Mouse (Mus musculus): ENCODE measurements at regions not wholly inside any gene's neighbourhood (a gene's known extent, or its start where the extent isn't known, plus 50 kb on each side); places are given as distances from the start of the nearest gene placed in this dataset.

- no peaks in the 10 kb centered on the region for H3K36me3 ChIP-seq (ENCODE audit: control insufficient read depth, insufficient read depth, low read length)
- no peaks in the 10 kb centered on the region for H3K4me1 ChIP-seq (ENCODE audit: control insufficient read depth, insufficient read depth, low read length)
- no peaks in the 10 kb centered on the region for H3K27me3 ChIP-seq (ENCODE audit: control insufficient read depth, insufficient read depth, low read length)
- no peak overlapping the region for H3K27ac ChIP-seq (ENCODE audit: low read depth, low read length)
- H3K4me3 ChIP-seq (ENCODE audit: low read depth, low read length), result no peak overlapping the region
- WGBS, result 89% methylated on average over 5 of the region's 5 CpGs
- no peak for ATAC-seq (ENCODE audit: low read depth)
- H3K9ac ChIP-seq (replicated peaks; ENCODE audit: low read depth, low read length), result no peak overlapping the region
- no peaks in the 10 kb centered on the region for H3K9me3 ChIP-seq (ENCODE audit: control insufficient read depth, low read length)
- H3K4me2 ChIP-seq (ENCODE audit: low read depth, low read length), result no peak overlapping the region
Observed at GRCm38 (mm10) chr4:142701606-142702005, 462.4 kb upstream of the Kazn start.

- no peak for ATAC-seq (ENCODE audit: low read depth)
- 31% methylated on average over 13 of the region's 13 CpGs for WGBS
Observed at GRCm38 (mm10) chr4:142694926-142695325, 455.7 kb upstream of the Kazn start.

GRCm38 (mm10) chr4:142688241-142688640 lies 449.0 kb upstream of the Kazn start:
- no peak overlapping the region for H3K9ac ChIP-seq (replicated peaks; ENCODE audit: low read depth, low read length)
- H3K4me2 ChIP-seq (ENCODE audit: low read depth, low read length), result no peak overlapping the region
- H3K9me3 ChIP-seq (ENCODE audit: control insufficient read depth, low read length), result no peaks in the 10 kb centered on the region
- no peak overlapping the region for H3K27ac ChIP-seq (ENCODE audit: low read depth, low read length)
- H3K36me3 ChIP-seq (ENCODE audit: control insufficient read depth, insufficient read depth, low read length), result no peaks in the 10 kb centered on the region
- ATAC-seq (ENCODE audit: low read depth), result no peak
- H3K4me1 ChIP-seq (ENCODE audit: control insufficient read depth, insufficient read depth, low read length), result no peaks in the 10 kb centered on the region
- no peak overlapping the region for H3K4me3 ChIP-seq (ENCODE audit: low read depth, low read length)
- WGBS, result 83% methylated on average over 6 of the region's 6 CpGs
- H3K27me3 ChIP-seq (ENCODE audit: control insufficient read depth, insufficient read depth, low read length), result no peaks in the 10 kb centered on the region; the same call in none of the 2 replicates

More at GRCm38 (mm10) chr4:142694926-142695325, 455.7 kb upstream of the Kazn start:
- Histone ChIP-seq H3K4me3 (ENCODE audit: low read depth, low read length) (no peak overlapping the region), H3K27me3 (ENCODE audit: control insufficient read depth, insufficient read depth, low read length) (no peaks in the 10 kb centered on the region; the same call in none of the 2 replicates), H3K9me3 (ENCODE audit: control insufficient read depth, low read length) (no peaks in the 10 kb centered on the region), H3K4me1 (ENCODE audit: control insufficient read depth, insufficient read depth, low read length) (peaks cover 4% of the 10 kb centered on the region; the same call in 1 of the 2 replicates), H3K4me2 (ENCODE audit: low read depth, low read length) (no peak overlapping the region), H3K36me3 (ENCODE audit: control insufficient read depth, insufficient read depth, low read length) (no peaks in the 10 kb centered on the region), H3K27ac (ENCODE audit: low read depth, low read length) (no peak overlapping the region), H3K9ac (replicated peaks; ENCODE audit: low read depth, low read length) (no peak overlapping the region)

GRCm38 (mm10) chr4:142677426-142677825 lies 438.2 kb upstream of the Kazn start:
- Histone ChIP-seq H3K4me1 (ENCODE audit: control insufficient read depth, insufficient read depth, low read length) (no peaks in the 10 kb centered on the region), H3K9me3 (ENCODE audit: control insufficient read depth, low read length) (no peaks in the 10 kb centered on the region), H3K4me2 (ENCODE audit: low read depth, low read length) (no peak overlapping the region), H3K9ac (replicated peaks; ENCODE audit: low read depth, low read length) (no peak overlapping the region), H3K27me3 (ENCODE audit: control insufficient read depth, insufficient read depth, low read length) (no peaks in the 10 kb centered on the region), H3K36me3 (ENCODE audit: control insufficient read depth, insufficient read depth, low read length) (no peaks in the 10 kb centered on the region), H3K27ac (ENCODE audit: low read depth, low read length) (no peak overlapping the region), H3K4me3 (ENCODE audit: low read depth, low read length) (no peak overlapping the region)
- no peak for ATAC-seq (ENCODE audit: low read depth)
- WGBS, result 95% methylated on average over 4 of the region's 4 CpGs

- Histone ChIP-seq H3K4me2 (ENCODE audit: low read depth, low read length) (no peak overlapping the region), H3K9me3 (ENCODE audit: control insufficient read depth, low read length) (no peaks in the 10 kb centered on the region), H3K9ac (replicated peaks; ENCODE audit: low read depth, low read length) (no peak overlapping the region), H3K4me1 (ENCODE audit: control insufficient read depth, insufficient read depth, low read length) (no peaks in the 10 kb centered on the region), H3K27me3 (ENCODE audit: control insufficient read depth, insufficient read depth, low read length) (no peaks in the 10 kb centered on the region), H3K27ac (ENCODE audit: low read depth, low read length) (no peak overlapping the region), H3K36me3 (ENCODE audit: control insufficient read depth, insufficient read depth, low read length) (no peaks in the 10 kb centered on the region), H3K4me3 (ENCODE audit: low read depth, low read length) (no peak overlapping the region)
- no peak for ATAC-seq (ENCODE audit: low read depth)
- 69% methylated on average over 22 of the region's 22 CpGs for whole genome bisulfite sequencing
Observed at GRCm38 (mm10) chr4:142674641-142675465, 435.7 kb upstream of the Kazn start.

GRCm38 (mm10) chr4:142671872-142672458 lies 432.8 kb upstream of the Kazn start:
- no peak overlapping the region for H3K27ac ChIP-seq (ENCODE audit: low read depth, low read length)
- H3K9ac ChIP-seq (replicated peaks; ENCODE audit: low read depth, low read length), result no peak overlapping the region
- H3K4me3 ChIP-seq (ENCODE audit: low read depth, low read length), result no peak overlapping the region
- no peaks in the 10 kb centered on the region for H3K4me1 ChIP-seq (ENCODE audit: control insufficient read depth, insufficient read depth, low read length)
- no peak for ATAC-seq (ENCODE audit: low read depth)
- no peak overlapping the region for H3K4me2 ChIP-seq (ENCODE audit: low read depth, low read length)
- H3K36me3 ChIP-seq (ENCODE audit: control insufficient read depth, insufficient read depth, low read length), result no peaks in the 10 kb centered on the region
- H3K9me3 ChIP-seq (ENCODE audit: control insufficient read depth, low read length), result no peaks in the 10 kb centered on the region
- WGBS, result 80% methylated on average over 8 of the region's 8 CpGs
- no peaks in the 10 kb centered on the region for H3K27me3 ChIP-seq (ENCODE audit: control insufficient read depth, insufficient read depth, low read length)

- Histone ChIP-seq H3K9ac (replicated peaks; ENCODE audit: low read depth, low read length) (no peak overlapping the region), H3K4me3 (ENCODE audit: low read depth, low read length) (no peak overlapping the region), H3K27ac (ENCODE audit: low read depth, low read length) (no peak overlapping the region), H3K4me2 (ENCODE audit: low read depth, low read length) (no peak overlapping the region), H3K9me3 (ENCODE audit: control insufficient read depth, low read length) (no peaks in the 10 kb centered on the region), H3K4me1 (ENCODE audit: control insufficient read depth, insufficient read depth, low read length) (no peaks in the 10 kb centered on the region), H3K36me3 (ENCODE audit: control insufficient read depth, insufficient read depth, low read length) (no peaks in the 10 kb centered on the region), H3K27me3 (ENCODE audit: control insufficient read depth, insufficient read depth, low read length) (no peaks in the 10 kb centered on the region)
- 82% methylated on average over 4 of the region's 4 CpGs for WGBS
- no peak for ATAC-seq (ENCODE audit: low read depth)
Observed at GRCm38 (mm10) chr4:142664781-142665180, 425.6 kb upstream of the Kazn start.

- Histone ChIP-seq H3K27me3 (ENCODE audit: control insufficient read depth, insufficient read depth, low read length) (no peaks in the 10 kb centered on the region), H3K9ac (replicated peaks; ENCODE audit: low read depth, low read length) (no peak overlapping the region), H3K4me3 (ENCODE audit: low read depth, low read length) (no peak overlapping the region), H3K9me3 (ENCODE audit: control insufficient read depth, low read length) (no peaks in the 10 kb centered on the region), H3K4me2 (ENCODE audit: low read depth, low read length) (no peak overlapping the region), H3K27ac (ENCODE audit: low read depth, low read length) (no peak overlapping the region), H3K36me3 (ENCODE audit: control insufficient read depth, insufficient read depth, low read length) (no peaks in the 10 kb centered on the region), H3K4me1 (ENCODE audit: control insufficient read depth, insufficient read depth, low read length) (no peaks in the 10 kb centered on the region)
- 71% methylated on average over 6 of the region's 6 CpGs for WGBS
- ATAC-seq (ENCODE audit: low read depth), result no peak
Observed at GRCm38 (mm10) chr4:142658156-142658555, 419.0 kb upstream of the Kazn start.

GRCm38 (mm10) chr4:142641069-142641468 lies 401.9 kb upstream of the Kazn start:
- no peaks in the 10 kb centered on the region for H3K36me3 ChIP-seq (ENCODE audit: control insufficient read depth, insufficient read depth, low read length)
- no peaks in the 10 kb centered on the region for H3K9me3 ChIP-seq (ENCODE audit: control insufficient read depth, low read length)
- no peaks in the 10 kb centered on the region for H3K27me3 ChIP-seq (ENCODE audit: control insufficient read depth, insufficient read depth, low read length)
- peaks cover 4% of the 10 kb centered on the region; the same call in 1 of the 2 replicates for H3K4me1 ChIP-seq (ENCODE audit: control insufficient read depth, insufficient read depth, low read length)
- peak; percentile 27; the same call in 1 of the 2 replicates for ATAC-seq (ENCODE audit: low read depth)
- no peak overlapping the region for H3K4me2 ChIP-seq (ENCODE audit: low read depth, low read length)
- H3K9ac ChIP-seq (replicated peaks; ENCODE audit: low read depth, low read length), result no peak overlapping the region
- H3K4me3 ChIP-seq (ENCODE audit: low read depth, low read length), result no peak overlapping the region
- no peak overlapping the region for H3K27ac ChIP-seq (ENCODE audit: low read depth, low read length)
- WGBS, result 90% methylated on average over 10 of the region's 10 CpGs
